Mouse (Mus musculus): ENCODE results near the gene Cbx3.

Cbx3 gene

GRCm38 (mm10) chr6:51523807-51524320 lies 53.7 kb downstream of the Cbx3 start, which contains the start of gene Snx10:
TSS of gene Snx10 (plus strand) at chr6:51523901.
- peak; percentile 29 to 59 for DNase-seq (ENCODE audit: low spot score in 2 of 2)

- peak; percentile 31 to 38 for DNase-seq (ENCODE audit: low spot score in 2 of 2)
These were observed 54.3 kb downstream of the Cbx3 start for GRCm38 (mm10) chr6:51524321-51524931.

- DNase-seq (ENCODE audit: low spot score in 2 of 2), result no peak
These were observed 54.8 kb downstream of the Cbx3 start for GRCm38 (mm10) chr6:51525001-51525400.

GRCm38 (mm10) chr6:51529457-51529856 lies 59.3 kb downstream of the Cbx3 start:
- no peak for DNase-seq (ENCODE audit: low spot score in 2 of 2)
